Mouse (Mus musculus) colon, adult 2 months (tissue): ENCODE results near the gene Ythdc1. TPM values are rescaled to one million over a fixed set of nuclear protein-coding genes. Genes with fewer than 3 reads are reported as not detected.

Experiments
- polyA plus RNA-seq: library from polyadenylated mRNA; depleted of rRNA; stranded (reverse); fragments of >200 nt; gene quantifications from 2 replicates; pipeline ENCODE4 v1.2.3, GENCODE M21; 2012; rRNA removed

The Ythdc1 gene
- 7.7 and 8.4 TPM in 2 replicates for polyA plus RNA-seq

DNA sequence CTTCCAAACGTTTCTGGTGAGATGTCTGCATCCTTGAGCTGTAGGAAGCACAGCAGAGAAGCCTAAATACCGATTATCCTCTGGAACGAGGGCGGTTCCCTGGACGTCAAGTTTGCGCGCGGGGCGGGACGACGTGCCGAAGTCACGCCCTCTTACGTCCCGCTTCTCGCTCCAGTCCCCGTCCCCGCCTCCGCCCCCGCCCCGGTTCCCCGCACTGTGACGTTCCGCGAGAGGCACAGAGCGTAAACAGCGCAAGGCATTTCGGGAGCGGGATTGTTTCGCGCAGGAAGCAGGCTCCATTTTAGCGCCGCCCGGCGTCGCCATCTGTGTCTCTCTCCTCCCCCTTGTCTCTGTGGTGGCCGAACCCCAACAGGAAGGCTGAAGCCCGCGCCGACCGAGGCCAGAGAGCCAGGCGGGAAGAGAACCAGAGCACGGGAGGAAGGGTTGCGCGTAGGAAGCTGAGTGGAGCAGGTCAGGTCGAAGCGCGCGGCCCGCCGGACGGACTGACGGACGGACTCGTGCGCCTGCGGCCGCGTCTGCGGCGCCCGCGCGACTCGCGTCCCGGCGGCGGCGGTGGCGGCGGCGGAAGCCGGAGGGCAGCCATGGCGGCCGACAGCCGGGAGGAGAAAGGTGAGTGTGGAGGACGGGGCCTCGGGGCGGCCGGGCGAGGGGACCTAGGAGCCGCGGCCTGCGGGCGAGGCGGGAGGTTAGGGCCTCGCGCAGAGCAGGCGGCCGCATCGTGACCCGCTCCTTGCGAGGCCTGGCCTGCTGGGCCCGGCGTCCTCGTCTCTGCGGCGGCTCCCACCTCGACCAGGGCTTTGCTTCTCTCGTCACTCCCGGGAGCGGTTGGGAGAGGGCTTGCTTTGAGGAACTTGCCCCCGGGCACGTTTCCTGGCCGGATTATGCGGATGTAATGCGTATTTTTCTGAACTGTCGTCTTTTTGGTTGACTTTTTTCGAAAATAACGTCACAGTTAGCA, at the start of gene Ythdc1:
Gene Ythdc1 (plus strand): TSS at position 260 of the 979 bp plus-strand sequence.

Other genes with a start within 250 kb of the Ythdc1 start
- gene Tmprss11f, start 171.8 kb upstream of the Ythdc1 start, polyA plus RNA-seq: not detected in 2 replicates
- gene Tmprss11b, start 127.9 kb upstream of the Ythdc1 start, polyA plus RNA-seq: not detected in 2 replicates
- gene Tmprss11e, start 58.4 kb upstream of the Ythdc1 start, polyA plus RNA-seq: not detected in 2 replicates
- gene Ugt2b34, start 102.7 kb downstream of the Ythdc1 start, polyA plus RNA-seq: 35.8 and 38.9 TPM in 2 replicates
- gene Ugt2b1, start 122.3 kb downstream of the Ythdc1 start, polyA plus RNA-seq: not detected in 2 replicates
- 0.98 and 1.3 TPM in 2 replicates for gene Ugt2b35, start 196.6 kb downstream of the Ythdc1 start, polyA plus RNA-seq